Mouse (Mus musculus) lung, embryonic 14.5 days (tissue): ENCODE results near the gene Spint3. TPM values are rescaled to one million over a fixed set of nuclear protein-coding genes. Genes with fewer than 3 reads are reported as not detected.
A peak's percentile ranks its signal among the peaks of the same experiment; 100 is the strongest.

Source experiments
- ATAC-seq: fragments of 200-750 bp; cut with Nextera tagmentation; 2 replicates; pipeline ENCODE4 v1.8.0; 2017; ENCODE audit warnings: mild to moderate bottlenecking, moderate TSS enrichment, moderate library complexity; ENCODE audit not compliant: insufficient read depth
- DNase-seq: peaks from one replicate; pipeline ENCODE4 v3.0.0-alpha.2; 2015
- H3K27ac ChIP-seq: fragments of 300-500 bp; sonication (generic); 2 replicates; pipeline ENCODE4 v1.5.1; 2014; ENCODE audit warnings: low read depth, mild to moderate bottlenecking, moderate library complexity
- H3K27me3 ChIP-seq: fragments of 300-500 bp; sonication (generic); 2 replicates; pipeline ENCODE4 v1.6.1; 2014; ENCODE audit warnings: low read length, control low read depth; ENCODE audit not compliant: insufficient read depth
- H3K36me3 ChIP-seq: fragments of 300-500 bp; sonication (generic); 2 replicates; pipeline ENCODE4 v1.6.1; 2014; ENCODE audit warnings: control low read depth; ENCODE audit not compliant: insufficient read depth
- H3K4me1 ChIP-seq: fragments of 300-500 bp; sonication (generic); 2 replicates; pipeline ENCODE4 v1.6.1; 2014; ENCODE audit warnings: antibody characterized with exemption, control low read depth; ENCODE audit not compliant: insufficient read depth
- H3K4me2 ChIP-seq: fragments of 300-500 bp; sonication (generic); 2 replicates; pipeline ENCODE4 v1.6.1; 2014; ENCODE audit warnings: mild to moderate bottlenecking
- H3K4me3 ChIP-seq: fragments of 300-500 bp; sonication (generic); 2 replicates; pipeline ENCODE4 v1.5.1; 2014; ENCODE audit warnings: low read depth, low read length
- H3K9ac ChIP-seq: fragments of 300-500 bp; sonication (generic); 2 replicates; pipeline ENCODE4 v1.6.1; 2014
- H3K9me3 ChIP-seq: fragments of 300-500 bp; sonication (generic); 2 replicates; pipeline ENCODE4 v1.6.1; 2016; ENCODE audit warnings: low read depth, low read length, control low read depth
- CTCF ChIP-seq: IDR thresholded peaks from 2 replicates; pipeline ENCODE4 v1.5.1; 2016; ENCODE audit warnings: antibody characterized with exemption, low read depth
- WGBS: fragments of 180-500 bp; shearing (Covaris S2); extraction: QIAGEN DNeasy Blood & Tissue Kit; methylation state at CpG from one replicate; pipeline ENCODE4 v1.1.7; 2014; 5-methylcytosine and 5-hydroxymethylcytosine counted together
- polyA plus RNA-seq: library from polyadenylated mRNA; unstranded; fragments of >200 nt; fragmentation: Nextera tagmentation; extraction: Ambion mirVana; gene quantifications from 2 replicates; pipeline ENCODE4 v1.2.1, GENCODE M21; 2014

The Spint3 gene
- polyA plus RNA-seq, 1 experiment from 2014 or later, result not detected

DNA sequence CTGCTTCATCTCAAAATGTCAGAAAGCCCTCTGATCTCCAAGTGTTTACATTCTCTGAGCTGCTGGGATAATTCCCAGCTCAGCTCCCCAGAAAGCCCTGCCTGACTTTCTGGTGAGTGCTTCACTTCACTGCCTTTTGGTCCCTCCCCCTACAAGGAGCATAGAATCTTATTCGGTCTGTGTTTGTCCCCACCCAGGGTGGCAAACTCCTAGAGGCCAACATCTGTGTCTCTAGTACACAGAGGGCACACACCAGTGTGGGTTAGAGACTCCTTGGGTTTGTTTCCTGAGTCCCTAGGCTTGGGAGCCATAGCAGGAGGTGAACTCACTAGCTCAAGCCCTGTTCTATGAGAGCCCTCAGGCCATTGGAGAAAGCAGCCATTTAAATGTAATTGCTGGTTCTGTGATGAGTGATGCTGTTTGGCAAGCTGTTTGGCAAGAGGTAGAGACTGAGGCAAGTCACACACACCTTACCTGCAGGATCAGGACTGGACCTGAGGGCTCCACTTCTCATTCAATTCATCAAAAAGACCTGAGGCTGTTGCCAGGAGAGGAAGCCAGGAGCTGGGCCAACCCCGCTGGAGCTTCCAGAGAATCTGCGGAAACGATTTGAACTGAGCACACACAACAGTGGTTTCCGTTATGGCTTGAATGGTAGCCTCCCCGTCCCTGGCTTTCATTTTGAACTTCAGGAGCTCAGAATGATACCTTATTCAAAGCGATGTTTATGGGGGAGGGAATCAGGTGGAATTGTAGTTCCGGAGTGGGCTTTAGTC, 32.4 kb downstream of the Spint3 start:
- peaks cover 4% of the 10 kb centered on the region; the same call in 1 of the 2 replicates for H3K4me1 ChIP-seq
- H3K27ac ChIP-seq, result peak overlapping the region; percentile 67
- no peaks in the 10 kb centered on the region for H3K36me3 ChIP-seq
- ATAC-seq, result peak; percentile 60; the same call in 1 of the 2 replicates
- 0 out of 2 replicates have a peak overlapping the region, but pooled peaks have one; percentile 18 for H3K4me2 ChIP-seq
- no peaks in the 10 kb centered on the region for H3K27me3 ChIP-seq
- no peak overlapping the region for H3K4me3 ChIP-seq
- WGBS, result 25% methylated on average over 8 of the region's 8 CpGs
- no peak overlapping the region for H3K9ac ChIP-seq
- no peaks in the 10 kb centered on the region for H3K9me3 ChIP-seq
- no peak for TF ChIP-seq CTCF
- DNase-seq, result peak; percentile 48

DNA sequence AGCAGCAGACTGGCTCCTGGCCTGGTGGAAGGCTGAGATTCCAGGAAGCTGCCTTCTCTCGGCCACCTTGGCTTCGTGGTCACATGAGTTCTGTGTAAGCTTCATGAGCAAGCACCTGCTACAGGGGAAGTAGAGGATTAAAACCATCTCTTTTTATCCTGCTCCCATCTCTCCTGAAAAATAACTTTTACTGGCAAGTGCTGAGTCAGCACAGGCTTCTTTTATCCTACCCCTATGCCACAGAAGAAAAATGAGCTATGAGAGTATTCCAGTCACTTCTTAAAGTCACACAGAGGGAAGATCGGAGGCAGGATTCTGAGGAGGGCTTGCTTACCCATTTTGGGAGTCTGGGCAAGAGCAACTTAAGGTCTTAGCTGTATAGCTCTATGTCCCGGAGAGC, 36.3 kb downstream of the Spint3 start:
- no peak overlapping the region for H3K9ac ChIP-seq
- DNase-seq, result no peak
- TF ChIP-seq CTCF, result no peak
- H3K36me3 ChIP-seq, result no peaks in the 10 kb centered on the region
- no peak overlapping the region for H3K4me2 ChIP-seq
- no peak overlapping the region for H3K27ac ChIP-seq
- no peak for ATAC-seq
- 61% methylated on average over 4 of the region's 4 CpGs for WGBS
- H3K4me3 ChIP-seq, result no peak overlapping the region
- H3K9me3 ChIP-seq, result no peaks in the 10 kb centered on the region
- no peaks in the 10 kb centered on the region for H3K4me1 ChIP-seq
- no peaks in the 10 kb centered on the region for H3K27me3 ChIP-seq

DNA sequence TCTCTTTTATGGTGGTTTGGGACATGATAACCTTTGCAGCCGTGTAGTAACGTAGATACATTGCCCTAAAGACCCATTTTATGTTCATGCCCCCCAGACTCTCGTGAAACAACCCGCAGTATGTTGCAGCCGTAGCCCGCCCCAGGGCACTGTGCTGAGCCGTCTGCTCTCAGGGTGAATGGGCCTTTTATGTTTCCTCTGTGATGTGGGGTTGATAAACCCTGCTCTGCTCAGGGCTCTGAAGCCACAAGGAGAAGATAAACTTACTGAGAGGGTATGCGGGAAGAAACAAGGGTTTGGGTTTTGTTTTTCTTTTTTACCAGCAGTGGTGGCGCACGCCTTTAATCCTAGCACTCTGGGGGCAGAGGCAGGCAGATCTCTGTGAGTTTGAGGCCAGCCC, 38.9 kb downstream of the Spint3 start:
- Histone ChIP-seq H3K4me2 (no peak overlapping the region), H3K4me1 (no peaks in the 10 kb centered on the region), H3K9ac (no peak overlapping the region), H3K27me3 (no peaks in the 10 kb centered on the region), H3K27ac (no peak overlapping the region), H3K4me3 (no peak overlapping the region), H3K36me3 (no peaks in the 10 kb centered on the region), H3K9me3 (no peaks in the 10 kb centered on the region)
- ATAC-seq (no peak), DNase-seq (no peak)
- no peak for TF ChIP-seq CTCF
- WGBS, result 73% methylated on average over 10 of the region's 10 CpGs

DNA sequence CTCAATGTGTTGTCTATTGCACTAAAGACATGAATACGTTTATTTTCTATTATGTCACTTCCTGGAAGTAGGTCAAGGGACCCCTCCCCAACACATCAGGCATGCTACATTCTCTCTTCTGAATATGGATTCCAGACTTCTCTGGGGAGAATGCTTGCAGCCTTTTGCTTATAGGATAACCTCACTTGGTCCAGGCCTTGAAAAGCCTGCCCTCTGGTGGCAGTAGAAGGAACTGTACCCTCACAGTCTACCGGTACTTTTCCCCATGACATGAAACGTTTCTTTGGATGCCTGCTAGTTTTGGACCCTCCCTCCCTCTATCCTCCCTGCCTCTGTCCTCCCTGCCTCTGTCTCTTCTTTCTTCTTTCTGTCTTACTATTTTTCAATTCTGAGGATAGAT, 42.1 kb downstream of the Spint3 start:
- no peaks in the 10 kb centered on the region for H3K4me1 ChIP-seq
- peak; percentile 35; the same call in 1 of the 2 replicates for ATAC-seq

DNA sequence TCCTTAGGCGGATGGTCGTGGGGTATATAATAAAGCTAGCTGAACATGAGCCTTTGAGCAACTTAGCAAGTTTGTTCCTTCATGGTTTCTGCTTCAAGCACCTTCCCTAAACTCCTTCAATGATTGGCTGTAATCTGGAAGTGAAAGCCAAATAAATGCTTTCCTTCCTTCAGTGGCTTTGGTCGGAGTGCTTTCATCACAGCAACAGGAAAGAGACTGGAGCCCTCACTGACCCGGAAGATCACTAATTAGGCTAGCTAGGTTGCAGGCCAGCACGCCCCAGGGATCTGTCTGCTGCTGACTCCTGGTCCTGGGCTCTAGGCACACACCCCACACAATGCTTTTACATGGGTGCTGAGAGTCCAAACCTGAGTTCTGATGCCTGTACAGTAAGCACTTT, 44.7 kb downstream of the Spint3 start:
- TF ChIP-seq CTCF, result no peak
- H3K9me3 ChIP-seq, result no peaks in the 10 kb centered on the region
- no peak overlapping the region for H3K9ac ChIP-seq
- no peaks in the 10 kb centered on the region for H3K4me1 ChIP-seq
- WGBS, result 58% methylated on average over 5 of the region's 5 CpGs
- H3K4me3 ChIP-seq, result no peak overlapping the region
- DNase-seq (no peak), ATAC-seq (no peak)
- no peak overlapping the region for H3K27ac ChIP-seq
- no peak overlapping the region for H3K4me2 ChIP-seq
- H3K27me3 ChIP-seq, result no peaks in the 10 kb centered on the region
- no peaks in the 10 kb centered on the region for H3K36me3 ChIP-seq

More for the DNA sequence above, 42.1 kb downstream of the Spint3 start:
- no peak overlapping the region for H3K4me2 ChIP-seq
- no peaks in the 10 kb centered on the region for H3K27me3 ChIP-seq
- no peak overlapping the region for H3K4me3 ChIP-seq
- 6% methylated on average over 3 of the region's 3 CpGs for WGBS
- no peak overlapping the region for H3K9ac ChIP-seq
- DNase-seq, result peak; percentile 87
- no peaks in the 10 kb centered on the region for H3K36me3 ChIP-seq
- peak; percentile 96 for TF ChIP-seq CTCF
- no peak overlapping the region for H3K27ac ChIP-seq
- no peaks in the 10 kb centered on the region for H3K9me3 ChIP-seq

DNA sequence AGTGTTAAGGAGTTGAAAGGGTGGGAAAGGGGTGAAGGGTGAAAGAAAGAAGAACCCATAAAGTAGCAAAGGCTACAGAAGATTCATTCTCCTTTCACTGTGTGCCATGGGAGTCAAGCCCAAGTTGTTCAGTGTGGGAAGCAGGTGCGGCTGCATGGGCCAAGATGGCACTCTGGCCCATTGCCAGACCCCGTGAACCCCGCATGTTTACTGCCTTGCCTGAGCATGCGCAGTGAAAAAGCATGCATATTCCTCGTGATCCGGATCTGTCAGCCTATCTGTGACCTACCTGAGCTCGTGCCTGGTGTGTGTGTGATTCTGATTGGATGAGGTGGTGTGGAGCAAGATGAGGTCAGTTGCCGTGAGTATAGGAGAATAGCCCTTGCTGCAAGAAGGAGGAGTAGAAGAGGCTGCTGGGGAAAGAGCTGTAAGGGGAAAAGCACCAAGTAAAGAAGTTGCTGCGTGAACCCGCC, 49.9 kb downstream of the Spint3 start:
- Histone ChIP-seq H3K9ac (no peak overlapping the region), H3K27me3 (no peaks in the 10 kb centered on the region), H3K4me3 (no peak overlapping the region), H3K36me3 (no peaks in the 10 kb centered on the region), H3K27ac (no peak overlapping the region), H3K4me1 (no peaks in the 10 kb centered on the region; the same call in 1 of the 2 replicates), H3K4me2 (no peak overlapping the region), H3K9me3 (no peaks in the 10 kb centered on the region)
- 73% methylated on average over 10 of the region's 10 CpGs for WGBS
- ATAC-seq, result no peak
- DNase-seq, result no peak
- TF ChIP-seq CTCF, result no peak

DNA sequence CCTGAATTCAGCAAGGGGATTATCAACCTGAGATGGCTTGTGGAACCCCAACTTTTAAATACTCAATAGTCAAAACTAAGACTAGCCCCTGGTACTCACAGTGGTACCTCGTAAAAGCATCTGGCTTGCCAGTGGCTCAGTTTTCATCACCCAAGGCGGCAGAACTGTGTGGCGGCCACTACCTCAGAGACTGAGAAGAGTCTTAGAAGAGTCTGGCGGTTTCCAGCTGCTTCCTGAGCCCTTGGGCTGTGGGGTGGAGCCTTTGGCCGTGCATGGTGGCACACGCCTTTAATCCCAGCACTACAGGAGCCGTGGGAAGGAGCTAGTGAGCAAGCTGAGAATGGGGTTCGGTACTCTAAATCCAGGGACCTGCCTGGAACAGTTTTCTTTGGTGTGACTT, 51.0 kb downstream of the Spint3 start:
- Histone ChIP-seq H3K27ac (no peak overlapping the region; the same call in 1 of the 2 replicates), H3K9ac (no peak overlapping the region), H3K4me3 (no peak overlapping the region), H3K9me3 (no peaks in the 10 kb centered on the region), H3K36me3 (no peaks in the 10 kb centered on the region), H3K27me3 (no peaks in the 10 kb centered on the region), H3K4me1 (no peaks in the 10 kb centered on the region; the same call in 1 of the 2 replicates), H3K4me2 (no peak overlapping the region)
- no peak for TF ChIP-seq CTCF
- no peak for ATAC-seq
- WGBS, result 26% methylated on average over 8 of the region's 8 CpGs
- no peak for DNase-seq
